Mouse (Mus musculus) ES-E14 (cell line): ENCODE data around the gene Gadl1.

Source experiments
- HCFC1 ChIP-seq: IDR thresholded peaks from 2 replicates; pipeline ENCODE4 v1.6.1; 2012; ENCODE audit warnings: low read length, inconsistent platforms, borderline replicate concordance; ENCODE audit not compliant: insufficient read depth
- MAFK ChIP-seq: IDR thresholded peaks from 2 replicates; pipeline ENCODE4 v1.6.1; 2014; ENCODE audit warnings: mild to moderate bottlenecking, low read depth, low read length, inconsistent platforms; ENCODE audit not compliant: insufficient read depth
- ZC3H11A ChIP-seq: IDR thresholded peaks from 2 replicates; pipeline ENCODE4 v1.6.1; 2012; ENCODE audit warnings: low read depth, mild to moderate bottlenecking, inconsistent platforms, low read length, borderline replicate concordance

GRCm38 (mm10) chr9:115994772-115995171 is 85.5 kb downstream of the Gadl1 start:
- TF ChIP-seq HCFC1 = no peak
- TF ChIP-seq ZC3H11A = no peak
- no peak for TF ChIP-seq MAFK
